Mouse (Mus musculus): ENCODE measurements around the gene Astn2.

Gene Astn2

DNA sequence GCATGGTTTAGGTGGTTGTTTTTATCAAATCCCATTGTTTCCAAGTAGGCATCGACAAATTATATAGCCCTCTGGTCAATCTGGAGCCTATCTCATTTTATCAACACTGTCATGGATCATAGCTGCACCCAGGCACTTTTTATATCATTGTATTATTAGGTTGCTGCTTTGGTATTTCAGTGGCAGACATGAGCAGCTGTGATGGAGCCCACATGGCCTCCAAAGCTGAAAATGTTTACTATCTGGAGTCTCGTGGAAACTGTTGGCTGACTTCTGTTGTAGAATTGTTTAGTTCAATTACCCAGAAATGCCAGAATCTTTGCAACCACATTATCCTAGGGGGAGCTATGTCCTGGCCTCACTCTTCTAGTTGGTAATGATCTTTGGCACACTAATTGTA lies 732.1 kb downstream of the Astn2 start:
- H3K36me3 ChIP-seq (ENCODE audit: insufficient read depth, low read length): no peaks in the 10 kb centered on the region
- no peaks in the 10 kb centered on the region for H3K9me3 ChIP-seq (ENCODE audit: low read length)
- no peaks in the 10 kb centered on the region for H3K4me1 ChIP-seq (replicated peaks; ENCODE audit: low read depth, low read length)
- no peaks in the 10 kb centered on the region for H3K27me3 ChIP-seq (ENCODE audit: insufficient read depth, low read length)
- TF ChIP-seq CTCF (conservative IDR thresholded peaks at IDR 0.05; ENCODE audit: low read length): no peak
- no peak for TF ChIP-seq POU5F1 (IDR thresholded peaks at IDR 0.05; ENCODE audit: borderline replicate concordance, low read length)
- no peak for TF ChIP-seq NANOG (IDR thresholded peaks at IDR 0.05; ENCODE audit: borderline replicate concordance, low read length)
- H3K4me3 ChIP-seq (replicated peaks; ENCODE audit: low read length): no peak overlapping the region

DNA sequence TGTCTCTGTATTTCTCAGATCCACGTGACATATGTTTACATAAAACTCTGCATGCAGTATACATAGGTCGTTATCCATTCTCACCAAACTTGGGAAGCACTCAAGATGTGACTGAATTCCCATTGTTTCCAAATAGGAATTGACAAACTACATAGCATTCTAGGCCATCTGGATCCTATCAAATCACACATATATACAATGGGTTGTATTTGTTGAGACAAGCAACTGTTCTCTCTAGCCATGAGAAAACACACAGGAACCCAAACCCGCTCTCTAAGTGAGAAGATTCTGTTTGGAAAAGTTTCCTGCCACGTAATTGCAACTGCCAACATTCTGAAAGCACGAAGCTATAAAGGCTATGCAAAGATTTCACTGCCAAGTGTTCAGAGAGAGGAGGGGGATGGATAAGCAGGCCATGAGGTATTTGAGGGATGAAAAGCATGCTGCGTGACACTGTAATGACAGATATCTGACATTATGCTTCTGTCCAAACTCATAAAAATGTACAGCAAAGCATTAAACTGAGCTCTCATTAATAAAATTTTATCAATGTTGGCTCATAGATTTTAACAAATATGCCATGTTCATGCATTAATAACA lies 732.7 kb downstream of the Astn2 start:
- no peaks in the 10 kb centered on the region for H3K27me3 ChIP-seq (ENCODE audit: insufficient read depth, low read length)
- TF ChIP-seq POU5F1 (IDR thresholded peaks at IDR 0.05; ENCODE audit: borderline replicate concordance, low read length) (no peak), NANOG (IDR thresholded peaks at IDR 0.05; ENCODE audit: borderline replicate concordance, low read length) (no peak), CTCF (conservative IDR thresholded peaks at IDR 0.05; ENCODE audit: low read length) (no peak)
- no peak overlapping the region for H3K4me3 ChIP-seq (replicated peaks; ENCODE audit: low read length)
- no peaks in the 10 kb centered on the region for H3K36me3 ChIP-seq (ENCODE audit: insufficient read depth, low read length)
- H3K4me1 ChIP-seq (replicated peaks; ENCODE audit: low read depth, low read length): no peaks in the 10 kb centered on the region
- H3K9me3 ChIP-seq (ENCODE audit: low read length): no peaks in the 10 kb centered on the region

DNA sequence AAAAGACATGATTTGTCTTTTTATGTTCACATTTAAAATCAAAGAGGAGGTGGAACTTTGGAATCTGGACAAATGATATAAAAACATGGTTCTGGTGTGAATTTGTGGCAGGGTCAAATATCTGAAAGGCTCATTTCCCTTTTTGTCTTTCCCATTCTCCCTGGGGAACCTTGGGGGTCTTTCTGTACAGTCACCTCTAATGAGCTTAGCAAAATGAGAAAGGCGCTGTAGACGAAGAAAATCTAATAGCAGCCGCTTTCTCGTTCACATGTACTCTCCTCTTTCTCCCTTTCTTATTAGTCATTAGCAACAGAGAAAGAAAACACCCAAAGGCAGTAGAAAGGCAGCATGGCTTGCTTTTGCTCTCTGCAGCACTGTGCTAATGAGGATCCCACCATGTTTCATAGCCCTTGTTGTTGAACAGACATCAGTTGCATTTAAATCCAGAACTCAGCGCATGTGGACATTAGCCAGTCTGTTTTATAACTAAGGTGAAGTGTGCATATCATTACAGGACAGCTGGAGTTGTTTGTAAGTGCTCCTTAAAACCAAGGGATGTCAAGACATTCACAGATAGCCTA lies 737.3 kb downstream of the Astn2 start:
- no peaks in the 10 kb centered on the region for H3K27me3 ChIP-seq (ENCODE audit: insufficient read depth, low read length)
- no peaks in the 10 kb centered on the region for H3K4me1 ChIP-seq (replicated peaks; ENCODE audit: low read depth, low read length)
- H3K36me3 ChIP-seq (ENCODE audit: insufficient read depth, low read length): no peaks in the 10 kb centered on the region
- H3K4me3 ChIP-seq (replicated peaks; ENCODE audit: low read length): no peak overlapping the region
- TF ChIP-seq POU5F1 (IDR thresholded peaks at IDR 0.05; ENCODE audit: borderline replicate concordance, low read length): no peak
- TF ChIP-seq CTCF (conservative IDR thresholded peaks at IDR 0.05; ENCODE audit: low read length): no peak
- TF ChIP-seq NANOG (IDR thresholded peaks at IDR 0.05; ENCODE audit: borderline replicate concordance, low read length): no peak
- H3K9me3 ChIP-seq (ENCODE audit: low read length): no peaks in the 10 kb centered on the region

DNA sequence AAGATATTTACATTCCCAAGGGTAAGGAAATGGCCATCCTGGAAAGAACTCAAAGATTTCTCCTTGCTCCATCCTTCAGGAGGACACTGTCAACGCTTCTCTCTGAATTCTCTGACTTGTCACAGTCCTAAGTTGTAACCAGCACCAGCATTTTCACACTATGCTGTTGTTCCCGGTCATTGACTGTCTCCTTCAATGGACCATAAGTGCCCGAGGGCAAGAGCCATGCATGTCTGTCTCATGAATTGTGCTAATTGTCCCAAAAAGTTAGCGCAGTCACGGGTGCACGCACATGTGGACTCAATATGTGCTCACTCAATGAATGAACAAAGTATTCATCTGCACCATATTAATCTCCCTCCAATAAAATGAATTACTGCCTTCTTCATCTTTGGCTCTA lies 741.2 kb downstream of the Astn2 start:
- no peak for TF ChIP-seq NANOG (IDR thresholded peaks at IDR 0.05; ENCODE audit: borderline replicate concordance, low read length)
- TF ChIP-seq CTCF (conservative IDR thresholded peaks at IDR 0.05; ENCODE audit: low read length): no peak
- no peak for TF ChIP-seq POU5F1 (IDR thresholded peaks at IDR 0.05; ENCODE audit: borderline replicate concordance, low read length)
- no peaks in the 10 kb centered on the region for H3K36me3 ChIP-seq (ENCODE audit: insufficient read depth, low read length)
- H3K4me1 ChIP-seq (replicated peaks; ENCODE audit: low read depth, low read length): no peaks in the 10 kb centered on the region
- H3K4me3 ChIP-seq (replicated peaks; ENCODE audit: low read length): no peak overlapping the region
- no peaks in the 10 kb centered on the region for H3K9me3 ChIP-seq (ENCODE audit: low read length)
- no peaks in the 10 kb centered on the region for H3K27me3 ChIP-seq (ENCODE audit: insufficient read depth, low read length)

DNA sequence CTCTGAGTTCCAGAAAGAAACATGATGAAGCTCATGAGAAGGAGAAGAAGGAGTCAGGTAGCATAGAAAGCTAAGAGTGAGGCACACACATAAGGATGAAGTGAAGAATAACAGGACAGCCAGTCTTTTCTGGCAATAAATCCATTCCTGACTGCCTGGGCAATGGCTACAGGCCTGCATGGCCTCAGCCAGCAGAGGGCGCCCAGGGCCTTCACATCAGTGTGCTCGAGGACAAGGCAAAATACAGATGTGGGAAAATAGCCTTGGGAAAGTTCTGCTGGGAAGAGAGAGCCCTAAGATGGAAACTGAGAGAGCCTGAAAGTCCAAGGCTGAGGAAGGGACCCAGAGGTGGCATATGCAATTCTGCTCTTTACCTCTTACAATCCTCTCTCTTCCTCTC lies 749.7 kb downstream of the Astn2 start:
- no peaks in the 10 kb centered on the region for H3K9me3 ChIP-seq (ENCODE audit: low read length)
- H3K27me3 ChIP-seq (ENCODE audit: insufficient read depth, low read length): no peaks in the 10 kb centered on the region; the same call in 1 of the 2 replicates
- no peaks in the 10 kb centered on the region for H3K36me3 ChIP-seq (ENCODE audit: insufficient read depth, low read length)
- TF ChIP-seq POU5F1 (IDR thresholded peaks at IDR 0.05; ENCODE audit: borderline replicate concordance, low read length): no peak
- TF ChIP-seq NANOG (IDR thresholded peaks at IDR 0.05; ENCODE audit: borderline replicate concordance, low read length): no peak
- peak; percentile 95 for TF ChIP-seq CTCF (conservative IDR thresholded peaks at IDR 0.05; ENCODE audit: low read length)
- no peaks in the 10 kb centered on the region for H3K4me1 ChIP-seq (replicated peaks; ENCODE audit: low read depth, low read length)
- H3K4me3 ChIP-seq (replicated peaks; ENCODE audit: low read length): no peak overlapping the region

DNA sequence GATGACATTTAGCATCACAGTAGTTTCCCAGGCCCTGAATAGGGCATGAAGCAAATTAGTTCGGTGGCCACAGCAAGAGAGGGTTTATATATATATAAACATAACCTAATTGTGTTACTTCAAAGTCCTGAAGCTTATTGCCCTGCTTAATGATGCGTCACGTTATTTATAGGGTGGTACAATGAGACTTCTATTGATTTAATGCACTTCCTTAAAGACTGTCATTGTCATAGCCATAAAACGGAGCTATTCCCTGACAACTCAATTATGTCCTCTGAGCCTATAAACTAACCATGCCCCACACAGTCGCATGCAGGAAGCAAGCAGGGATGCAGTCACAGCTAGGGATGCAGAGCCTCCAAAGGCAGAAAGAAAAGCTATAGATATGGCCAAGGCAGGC lies 761.8 kb downstream of the Astn2 start:
- Histone ChIP-seq H3K36me3 (ENCODE audit: insufficient read depth, low read length) (no peaks in the 10 kb centered on the region), H3K9me3 (ENCODE audit: low read length) (peaks cover 24% of the 10 kb centered on the region), H3K4me3 (replicated peaks; ENCODE audit: low read length) (no peak overlapping the region), H3K27me3 (ENCODE audit: insufficient read depth, low read length) (no peaks in the 10 kb centered on the region), H3K4me1 (replicated peaks; ENCODE audit: low read depth, low read length) (no peaks in the 10 kb centered on the region)
- TF ChIP-seq CTCF (conservative IDR thresholded peaks at IDR 0.05; ENCODE audit: low read length): no peak
- no peak for TF ChIP-seq NANOG (IDR thresholded peaks at IDR 0.05; ENCODE audit: borderline replicate concordance, low read length)
- TF ChIP-seq POU5F1 (IDR thresholded peaks at IDR 0.05; ENCODE audit: borderline replicate concordance, low read length): no peak

DNA sequence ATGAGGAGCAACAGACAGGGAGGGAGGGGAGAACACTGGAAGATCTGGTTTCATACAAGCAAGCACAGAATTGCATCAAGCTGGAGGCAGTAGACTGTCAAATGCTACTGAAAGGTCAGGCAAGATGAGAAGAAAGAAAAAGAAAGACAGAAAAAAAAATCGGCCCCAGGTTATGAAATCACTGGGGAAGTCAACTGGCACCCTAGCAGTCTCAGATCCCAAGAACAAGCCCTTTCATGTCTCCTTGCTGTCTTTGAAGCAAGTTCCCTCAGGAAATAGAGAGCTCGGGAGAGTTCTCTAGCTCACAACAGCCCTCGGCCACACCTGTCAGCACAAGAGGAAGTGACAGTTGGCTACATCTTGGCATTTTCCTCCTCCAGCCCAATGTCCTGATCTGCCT lies 766.2 kb downstream of the Astn2 start:
- Histone ChIP-seq H3K9me3 (ENCODE audit: low read length) (peaks cover 25% of the 10 kb centered on the region), H3K4me3 (replicated peaks; ENCODE audit: low read length) (no peak overlapping the region), H3K4me1 (replicated peaks; ENCODE audit: low read depth, low read length) (no peaks in the 10 kb centered on the region), H3K27me3 (ENCODE audit: insufficient read depth, low read length) (no peaks in the 10 kb centered on the region), H3K36me3 (ENCODE audit: insufficient read depth, low read length) (no peaks in the 10 kb centered on the region)
- TF ChIP-seq POU5F1 (IDR thresholded peaks at IDR 0.05; ENCODE audit: borderline replicate concordance, low read length): no peak
- no peak for TF ChIP-seq CTCF (conservative IDR thresholded peaks at IDR 0.05; ENCODE audit: low read length)
- no peak for TF ChIP-seq NANOG (IDR thresholded peaks at IDR 0.05; ENCODE audit: borderline replicate concordance, low read length)

DNA sequence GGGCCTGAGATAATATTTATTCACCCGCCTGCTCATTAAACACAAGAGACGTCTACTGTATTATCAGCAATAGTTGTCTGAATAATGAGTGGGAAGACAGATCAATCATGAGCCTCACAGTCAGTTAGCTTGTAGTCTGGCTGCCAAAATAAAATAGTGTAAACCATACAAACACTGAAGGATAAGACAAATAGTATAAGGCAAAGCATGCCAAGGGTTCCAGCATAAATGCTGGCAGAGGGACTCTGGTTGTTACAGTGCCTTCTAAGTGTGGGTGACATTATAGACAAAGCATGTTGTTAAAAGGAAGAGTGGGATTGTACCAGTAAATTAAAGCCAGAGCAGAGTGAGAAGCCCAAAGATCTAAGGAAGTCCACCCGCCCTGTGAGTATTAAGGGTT lies 784.3 kb downstream of the Astn2 start:
- H3K27me3 ChIP-seq (ENCODE audit: insufficient read depth, low read length): no peaks in the 10 kb centered on the region
- peaks cover 13% of the 10 kb centered on the region for H3K36me3 ChIP-seq (ENCODE audit: insufficient read depth, low read length)
- no peak for TF ChIP-seq POU5F1 (IDR thresholded peaks at IDR 0.05; ENCODE audit: borderline replicate concordance, low read length)
- TF ChIP-seq NANOG (IDR thresholded peaks at IDR 0.05; ENCODE audit: borderline replicate concordance, low read length): no peak
- TF ChIP-seq CTCF (conservative IDR thresholded peaks at IDR 0.05; ENCODE audit: low read length): no peak
- no peaks in the 10 kb centered on the region for H3K4me1 ChIP-seq (replicated peaks; ENCODE audit: low read depth, low read length)
- H3K9me3 ChIP-seq (ENCODE audit: low read length): no peaks in the 10 kb centered on the region
- no peak overlapping the region for H3K4me3 ChIP-seq (replicated peaks; ENCODE audit: low read length)

DNA sequence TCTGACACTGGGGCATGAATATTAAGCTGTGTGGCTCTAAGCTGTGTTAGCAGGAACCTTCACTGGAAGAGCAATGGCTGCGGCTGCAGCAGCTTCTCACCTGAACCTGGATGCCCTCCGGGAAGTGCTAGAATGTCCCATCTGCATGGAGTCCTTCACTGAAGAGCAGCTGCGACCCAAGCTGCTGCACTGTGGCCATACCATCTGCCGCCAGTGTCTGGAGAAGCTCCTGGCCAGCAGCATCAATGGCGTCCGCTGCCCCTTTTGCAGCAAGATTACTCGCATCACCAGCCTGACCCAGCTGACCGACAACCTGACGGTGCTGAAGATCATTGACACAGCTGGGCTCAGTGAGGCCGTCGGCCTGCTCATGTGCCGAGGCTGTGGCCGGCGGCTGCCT lies 791.3 kb downstream of the Astn2 start:
- H3K27me3 ChIP-seq (ENCODE audit: insufficient read depth, low read length): no peaks in the 10 kb centered on the region
- peaks cover 8% of the 10 kb centered on the region; the same call in 1 of the 2 replicates for H3K4me1 ChIP-seq (replicated peaks; ENCODE audit: low read depth, low read length)
- H3K4me3 ChIP-seq (replicated peaks; ENCODE audit: low read length): no peak overlapping the region
- no peaks in the 10 kb centered on the region for H3K9me3 ChIP-seq (ENCODE audit: low read length)
- no peak for TF ChIP-seq NANOG (IDR thresholded peaks at IDR 0.05; ENCODE audit: borderline replicate concordance, low read length)
- no peak for TF ChIP-seq POU5F1 (IDR thresholded peaks at IDR 0.05; ENCODE audit: borderline replicate concordance, low read length)
- TF ChIP-seq CTCF (conservative IDR thresholded peaks at IDR 0.05; ENCODE audit: low read length): no peak
- H3K36me3 ChIP-seq (ENCODE audit: insufficient read depth, low read length): peaks cover 35% of the 10 kb centered on the region

Measured in E14TG2a.4 (cell line).